Mouse (Mus musculus): Measurements from ENCODE around the gene Rnasek.

DNA sequence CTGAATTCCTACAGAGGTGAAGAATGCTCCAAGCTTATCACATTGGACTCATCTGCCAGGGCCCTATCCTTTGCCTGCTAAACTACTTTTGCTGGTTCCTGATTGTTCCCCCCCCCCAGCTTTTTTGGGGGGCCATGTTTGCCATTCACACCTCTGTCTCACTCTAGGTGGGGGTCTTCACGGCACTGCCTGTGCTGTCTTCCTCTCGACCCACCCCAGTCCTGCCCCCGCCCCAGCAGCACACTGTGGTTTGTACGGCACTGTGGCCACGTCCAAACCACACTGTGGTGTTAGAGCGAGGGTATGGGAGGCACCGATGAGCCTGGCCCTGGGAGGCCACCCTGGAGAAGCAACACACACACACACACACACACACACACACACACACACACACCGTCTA lies 5.1 kb downstream of the Rnasek start:
- TF ChIP-seq CTCF (IDR thresholded peaks at IDR 0.05; ENCODE audit: low read depth, low read length) (no peak), TAL1 (conservative IDR thresholded peaks at IDR 0.05; ENCODE audit: low read depth, low read length) (no peak), GATA1 (IDR thresholded peaks at IDR 0.05; ENCODE audit: borderline replicate concordance, low read length) (no peak), POLR2AphosphoS5 (IDR thresholded peaks at IDR 0.05; ENCODE audit: insufficient replicate concordance, low read depth, low read length) (no peak), GATA2 (IDR thresholded peaks at IDR 0.05; ENCODE audit: borderline replicate concordance, low read depth, low read length) (no peak)
